Mouse (Mus musculus) heart, postnatal 4 days (tissue): ENCODE measurements around the gene Mup17. TPM values are rescaled to one million over a fixed set of nuclear protein-coding genes. Genes with fewer than 3 reads are reported as not detected.
"Not testable (repeated sequence)": the region's sequence is repeated elsewhere in the genome, so short reads cannot be mapped to it uniquely, and the experiment has no call there.

ENCODE experiments used
- DNase-seq: peaks from one replicate; pipeline ENCODE4 v3.0.0; 2021
- total RNA-seq, 2 experiments: library from RNA; stranded (reverse); gene quantifications; 2 replicates each; pipeline ENCODE4 v1.2.3; 2021

The Mup17 gene
- not detected for total RNA-seq

DNA sequence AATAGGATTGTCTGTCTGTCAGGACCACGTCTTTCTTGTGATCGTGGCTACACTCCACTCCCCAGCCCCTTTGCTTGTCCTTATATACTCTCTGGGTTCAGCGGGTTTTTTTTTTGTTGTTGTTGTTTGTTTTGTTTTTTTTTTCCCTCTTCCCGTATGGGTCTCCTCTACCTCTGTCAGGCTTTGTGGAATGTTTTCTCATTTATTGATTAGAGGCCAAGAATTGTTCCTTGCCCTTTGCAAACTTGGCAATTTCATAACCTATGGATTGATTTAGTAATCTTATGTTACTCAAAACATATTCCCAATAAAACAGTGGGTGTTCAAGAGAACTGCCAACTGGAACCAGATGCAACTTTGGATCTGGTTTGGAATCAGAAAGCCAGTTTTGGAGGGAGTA is at the start of gene Mup17:
TSS of gene Mup17 (minus strand) at position 101 of the 400 bp plus-strand sequence.
- not testable (repeated sequence) for DNase-seq

DNA sequence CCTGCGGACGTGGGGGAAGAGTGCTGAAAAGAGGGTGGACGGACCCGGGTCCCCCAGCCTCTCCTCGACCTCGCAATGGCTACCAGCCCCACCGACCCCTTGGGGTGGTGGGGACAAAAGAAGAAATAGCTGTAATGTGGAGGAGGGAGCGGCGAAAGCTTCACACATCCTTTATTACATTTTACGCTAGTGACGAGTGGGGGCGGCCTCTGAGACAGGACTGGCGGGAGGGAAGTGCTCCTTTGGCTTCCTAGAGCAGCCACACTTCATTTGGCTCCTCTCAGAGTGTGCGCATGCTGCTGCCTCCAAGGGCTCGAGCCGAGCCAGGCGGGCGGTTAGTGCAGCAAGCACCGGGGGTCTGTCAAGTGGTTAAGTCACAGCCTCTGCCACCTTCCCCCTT is 24.1 kb downstream of the Mup17 start:
- DNase-seq = not testable (repeated sequence)

DNA sequence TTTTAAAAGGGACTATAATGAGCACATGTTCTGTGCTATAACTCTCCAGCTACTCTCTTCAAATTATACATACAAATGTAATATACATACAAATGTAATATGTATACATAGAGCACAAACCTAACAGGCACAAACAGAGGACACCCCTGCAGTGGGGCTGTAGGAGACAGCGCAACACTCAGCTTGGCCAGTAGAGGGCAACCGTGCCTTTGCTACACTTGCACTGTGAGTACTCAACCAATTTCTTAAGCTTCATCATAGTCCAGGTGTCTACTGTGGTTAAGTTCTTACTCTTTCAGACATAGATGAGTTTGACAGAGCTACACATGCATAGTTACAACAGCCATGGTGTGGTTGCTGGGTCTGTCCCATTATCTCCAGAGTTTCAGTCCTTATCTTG is 39.8 kb downstream of the Mup17 start:
- peak; percentile 25 for DNase-seq

Other genes starting within 250 kb of the Mup17 start
- gene Mup15, start 156.1 kb downstream of the Mup17 start, total RNA-seq = not detected
- gene Mup16, start 76.3 kb downstream of the Mup17 start, total RNA-seq = not detected
- gene Mup18, start 78.3 kb upstream of the Mup17 start, total RNA-seq = not detected
- gene Mup19, start 186.4 kb upstream of the Mup17 start, total RNA-seq = not detected
- gene Mup5, start 239.4 kb upstream of the Mup17 start, total RNA-seq = not detected